Mouse (Mus musculus) CD4-positive naive resting alpha-beta T cell, adult 57 days (primary cell): Measurements from ENCODE around the gene Crhr1. TPM values are rescaled to one million over a fixed set of nuclear protein-coding genes. Genes with fewer than 3 reads are reported as not detected.

Experiments
- total RNA-seq: library from RNA; stranded (reverse); gene quantifications from one replicate; pipeline ENCODE4 v1.2.4, GENCODE M21; 2023

Gene Crhr1
- total RNA-seq: not detected

DNA sequence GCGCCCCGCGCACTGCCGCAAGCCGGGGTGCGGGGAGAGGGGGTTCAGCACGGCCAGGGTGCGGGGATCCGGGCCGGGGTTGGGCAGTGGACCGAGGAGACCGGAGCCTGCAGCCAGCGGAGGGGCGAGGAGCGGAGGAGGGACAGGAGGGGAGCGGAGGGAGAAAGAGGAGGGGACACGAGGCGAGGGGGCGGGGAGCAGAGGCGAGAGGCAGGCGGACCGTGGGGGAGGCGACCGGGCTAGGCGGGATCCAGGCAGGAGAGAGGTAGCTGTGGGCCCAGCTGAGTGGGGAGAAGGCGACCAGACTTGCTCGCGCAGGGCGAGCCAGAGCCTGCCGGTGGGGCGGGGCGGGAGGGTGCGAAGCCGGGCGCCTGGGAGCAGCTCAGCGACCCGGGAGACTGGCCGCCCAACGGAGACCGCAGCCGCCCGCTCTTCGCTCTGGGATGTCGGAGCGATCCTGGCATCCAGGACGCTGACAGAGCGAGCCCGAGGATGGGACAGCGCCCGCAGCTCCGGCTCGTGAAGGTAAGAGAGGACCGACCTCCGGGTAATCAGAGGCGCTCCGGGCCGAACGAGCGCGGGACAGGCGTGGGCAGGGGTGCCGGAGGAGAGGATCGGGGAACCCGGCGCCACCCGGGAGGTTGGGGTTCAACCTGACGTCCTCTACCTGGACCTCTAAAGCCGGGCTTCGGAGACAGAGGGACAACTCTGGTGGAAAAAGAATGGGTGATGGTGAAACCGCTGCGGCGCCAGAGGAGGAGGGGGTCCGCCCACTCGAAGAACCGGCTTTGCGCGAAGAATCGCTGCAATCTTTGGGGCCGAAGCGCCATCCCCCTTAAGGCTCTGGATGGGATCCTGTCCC is at the start of gene Crhr1:
Gene Crhr1, plus strand, starts transcription at position 276 of the 862 bp plus-strand sequence.

DNA sequence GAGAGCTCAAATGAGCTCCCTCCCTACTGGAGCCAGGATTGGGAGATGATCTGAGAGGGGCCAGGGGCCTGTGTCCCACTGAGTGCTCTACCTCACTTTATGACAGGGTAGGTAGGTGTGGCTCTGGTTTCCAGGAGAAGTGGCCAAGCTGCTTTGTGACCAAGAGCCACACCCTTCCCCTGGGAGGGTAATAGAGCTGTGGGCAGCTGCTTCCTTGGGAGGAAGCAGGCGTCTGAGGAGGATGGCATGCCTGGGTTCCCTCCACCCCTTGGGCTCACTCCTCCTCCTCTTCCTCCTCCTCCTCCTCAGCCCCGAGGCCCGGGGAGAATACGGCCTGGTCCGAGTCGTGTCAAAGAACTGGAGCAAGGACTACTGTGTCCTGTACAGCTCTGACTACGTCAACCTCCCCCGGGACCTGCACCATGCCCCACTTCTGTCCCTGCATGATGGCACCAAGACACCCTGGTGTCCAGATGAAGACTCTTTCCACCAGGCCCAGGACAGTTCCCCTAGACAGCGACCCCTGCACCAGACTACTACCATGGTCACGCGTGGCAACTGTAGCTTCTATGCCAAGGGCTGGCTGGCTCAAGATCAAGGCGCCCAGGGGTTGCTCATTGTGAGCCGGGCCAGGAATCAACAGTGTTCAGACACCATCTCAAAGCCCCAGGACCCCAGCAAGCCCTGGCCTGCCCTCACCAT is 53.6 kb downstream of the Crhr1 start, which contains the start of gene Sppl2c:
Gene Sppl2c, plus strand, starts transcription at position 193 of the 702 bp plus-strand sequence.

Other genes with a start within 250 kb of the Crhr1 start
- gene Nsf, start 178.8 kb upstream of the Crhr1 start, total RNA-seq: 94.6 TPM
- 15.4 TPM for gene Arf2, start 166.1 kb upstream of the Crhr1 start, total RNA-seq
- gene Sppl2c, start 53.5 kb downstream of the Crhr1 start, total RNA-seq: not detected
- gene Mapt, start 98.5 kb downstream of the Crhr1 start, total RNA-seq: not detected